Mouse (Mus musculus): ENCODE measurements around the gene Mtor. TPM values are rescaled to one million over a fixed set of nuclear protein-coding genes. Genes with fewer than 3 reads are reported as not detected.
A peak's percentile ranks its signal among the peaks of the same experiment; 100 is the strongest.

Mtor gene
- polyA plus RNA-seq, 1 experiment from 2014 or later: 23.6 TPM

DNA sequence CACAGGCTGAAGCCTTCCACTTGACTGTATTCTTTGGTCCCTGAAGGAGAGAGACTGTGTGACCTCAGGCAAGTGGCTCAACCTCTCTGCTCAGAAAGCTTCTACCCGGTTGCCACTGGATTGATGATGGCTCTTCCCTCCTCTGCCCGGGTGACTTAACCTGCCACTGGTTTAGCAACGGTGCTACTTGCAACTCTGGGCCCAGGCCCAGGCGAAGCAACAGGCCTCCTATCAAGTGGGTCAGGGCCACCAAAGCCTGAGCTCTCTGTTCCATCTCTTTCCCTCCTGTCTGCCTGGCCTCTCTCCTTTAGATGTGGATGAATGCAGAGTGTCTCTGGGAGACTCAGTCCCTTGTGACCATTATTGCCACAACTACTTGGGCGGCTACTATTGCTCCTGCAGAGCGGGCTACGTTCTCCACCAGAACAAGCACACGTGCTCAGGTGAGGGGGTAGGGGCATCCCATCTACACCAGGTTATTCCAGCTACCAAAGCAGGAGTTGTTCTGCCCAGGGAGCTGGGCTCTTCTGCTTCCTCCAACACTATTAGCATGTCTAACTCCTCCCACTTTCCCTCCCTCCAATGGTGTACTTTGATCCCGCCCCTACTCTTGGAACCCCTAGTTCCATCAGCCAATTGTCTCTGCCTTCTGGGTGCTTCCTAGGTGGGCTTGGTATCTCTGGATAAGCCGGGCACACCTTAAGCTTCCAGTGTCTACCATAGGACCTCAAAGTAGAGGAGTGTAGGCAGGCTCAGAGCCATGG is 155.1 kb downstream of the Mtor start:
- Histone ChIP-seq H3K4me1 (ENCODE audit: control insufficient read depth, insufficient read depth, low read length) (peaks cover under 1% of the 10 kb centered on the region; the same call in 1 of the 2 replicates), H3K27me3 (ENCODE audit: control insufficient read depth, insufficient read depth, low read length) (no peaks in the 10 kb centered on the region), H3K36me3 (ENCODE audit: control insufficient read depth, insufficient read depth, low read length) (peaks cover 4% of the 10 kb centered on the region), H3K4me2 (no peak overlapping the region), H3K9ac (ENCODE audit: low read depth, low read length) (peak overlapping the region; percentile 22; the same call in 1 of the 2 replicates), H3K4me3 (ENCODE audit: low read depth, low read length) (no peak overlapping the region), H3K9me3 (replicated peaks; ENCODE audit: control insufficient read depth, low read length) (no peaks in the 10 kb centered on the region), H3K27ac (ENCODE audit: low read depth, low read length) (no peak overlapping the region)
- 64% methylated on average over 10 of the region's 10 CpGs for WGBS (ENCODE audit: insufficient replicate concordance)
- no peak for ATAC-seq (replicated peaks; ENCODE audit: insufficient number of reproducible peaks, low FRiP score, low TSS enrichment)

DNA sequence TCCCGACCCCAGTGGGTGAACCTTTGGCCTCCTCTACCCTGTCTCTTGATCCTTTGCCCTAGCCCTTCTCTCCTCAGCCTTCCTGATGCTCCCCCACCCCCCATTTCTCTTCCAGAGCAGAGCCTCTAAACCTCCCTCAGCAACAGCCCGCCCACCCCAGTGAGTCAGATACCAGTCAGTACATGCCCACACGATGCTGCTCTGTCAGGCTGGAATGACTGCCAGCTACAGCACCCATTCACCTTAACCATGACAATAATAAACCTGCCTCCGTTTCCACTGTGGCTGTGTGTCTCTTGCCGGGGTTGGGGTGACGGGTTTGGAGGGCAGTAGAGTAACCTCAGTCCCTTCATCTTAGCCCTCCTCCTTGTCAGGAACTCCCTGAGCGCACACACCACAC is 155.7 kb downstream of the Mtor start:
- Histone ChIP-seq H3K27ac (ENCODE audit: low read depth, low read length) (no peak overlapping the region), H3K4me1 (ENCODE audit: control insufficient read depth, insufficient read depth, low read length) (peaks cover 6% of the 10 kb centered on the region; the same call in 1 of the 2 replicates), H3K27me3 (ENCODE audit: control insufficient read depth, insufficient read depth, low read length) (no peaks in the 10 kb centered on the region), H3K9me3 (replicated peaks; ENCODE audit: control insufficient read depth, low read length) (no peaks in the 10 kb centered on the region), H3K4me2 (no peak overlapping the region), H3K36me3 (ENCODE audit: control insufficient read depth, insufficient read depth, low read length) (peaks cover 2% of the 10 kb centered on the region; the same call in 1 of the 2 replicates), H3K9ac (ENCODE audit: low read depth, low read length) (no peak overlapping the region; the same call in 1 of the 2 replicates), H3K4me3 (ENCODE audit: low read depth, low read length) (no peak overlapping the region)
- 70% methylated on average over 7 of the region's 7 CpGs for WGBS (ENCODE audit: insufficient replicate concordance)
- no peak for ATAC-seq (replicated peaks; ENCODE audit: insufficient number of reproducible peaks, low FRiP score, low TSS enrichment)

DNA sequence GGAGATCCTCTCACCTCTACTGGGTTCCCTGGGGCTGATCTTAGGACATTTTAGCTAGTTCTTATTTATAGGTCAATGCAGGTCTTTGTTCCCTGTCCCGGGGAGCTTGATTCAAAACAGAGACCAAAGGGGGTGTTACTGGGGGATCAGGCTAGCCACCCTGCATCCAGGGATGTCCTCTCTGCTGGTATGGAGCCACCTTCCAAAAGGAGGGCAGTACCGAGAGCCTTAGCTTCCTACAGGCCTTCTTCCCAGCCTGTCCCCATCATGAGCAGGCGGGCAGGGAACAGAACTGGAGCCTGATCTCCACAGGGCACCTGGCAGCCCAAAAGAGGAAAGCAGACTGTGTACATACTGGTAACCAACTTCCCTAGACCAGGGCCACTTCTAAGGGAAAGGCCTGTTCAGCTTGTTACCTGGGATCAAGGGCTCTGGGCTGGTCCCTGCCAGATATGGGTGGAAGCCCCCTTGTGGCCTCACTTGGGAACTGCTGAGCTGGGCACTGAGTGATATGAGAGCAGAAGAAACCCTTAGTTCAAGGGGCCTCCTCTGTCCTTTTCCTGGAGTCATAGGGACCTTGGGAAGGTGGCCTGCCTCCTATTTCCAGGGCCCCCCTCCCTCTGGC is 156.2 kb downstream of the Mtor start:
- peaks cover 6% of the 10 kb centered on the region; the same call in 1 of the 2 replicates for H3K4me1 ChIP-seq (ENCODE audit: control insufficient read depth, insufficient read depth, low read length)
- no peak for ATAC-seq (replicated peaks; ENCODE audit: insufficient number of reproducible peaks, low FRiP score, low TSS enrichment)
- H3K27ac ChIP-seq (ENCODE audit: low read depth, low read length): no peak overlapping the region
- no peak overlapping the region for H3K4me3 ChIP-seq (ENCODE audit: low read depth, low read length)
- no peak overlapping the region for H3K9ac ChIP-seq (ENCODE audit: low read depth, low read length)
- H3K36me3 ChIP-seq (ENCODE audit: control insufficient read depth, insufficient read depth, low read length): 0 out of 2 replicates have a peak, but pooled peaks cover 2% of the 10 kb centered on the region
- no peaks in the 10 kb centered on the region for H3K9me3 ChIP-seq (replicated peaks; ENCODE audit: control insufficient read depth, low read length)
- H3K4me2 ChIP-seq: no peak overlapping the region
- WGBS (ENCODE audit: insufficient replicate concordance): 81% methylated on average over 3 of the region's 3 CpGs
- no peaks in the 10 kb centered on the region for H3K27me3 ChIP-seq (ENCODE audit: control insufficient read depth, insufficient read depth, low read length)

Other genes with a start within 250 kb of the Mtor start
- gene Disp3, start 160.6 kb upstream of the Mtor start, polyA plus RNA-seq (2014; fragmentation: Nextera tagmentation; extraction: Ambion mirVana): 0.06 TPM in 1 of 2 replicates, not detected in the other
- 14.7 and 16.2 TPM in 2 replicates for gene Ubiad1, start 3.8 kb upstream of the Mtor start, polyA plus RNA-seq (2014; fragmentation: Nextera tagmentation; extraction: Ambion mirVana)
- 2.9 TPM in 2 replicates for gene Angptl7, start 51.8 kb downstream of the Mtor start, polyA plus RNA-seq (2014; fragmentation: Nextera tagmentation; extraction: Ambion mirVana)
- gene Exosc10, start 109.8 kb downstream of the Mtor start, polyA plus RNA-seq (2014; fragmentation: Nextera tagmentation; extraction: Ambion mirVana): 75.0 and 79.4 TPM in 2 replicates
- 129 and 155 TPM in 2 replicates for gene Srm, start 142.9 kb downstream of the Mtor start, polyA plus RNA-seq (2014; fragmentation: Nextera tagmentation; extraction: Ambion mirVana)
- gene Masp2, start 153.9 kb downstream of the Mtor start, polyA plus RNA-seq (2014; fragmentation: Nextera tagmentation; extraction: Ambion mirVana): 0.37 TPM in 1 of 2 replicates, not detected in the other
- 118 and 135 TPM in 2 replicates for gene Tardbp, start 178.4 kb downstream of the Mtor start, polyA plus RNA-seq (2014; fragmentation: Nextera tagmentation; extraction: Ambion mirVana)
- 0.19 and 0.27 TPM in 2 replicates for gene Gm572, start 194.7 kb downstream of the Mtor start, polyA plus RNA-seq (2014; fragmentation: Nextera tagmentation; extraction: Ambion mirVana)